Mouse (Mus musculus) liver, embryonic 14.5 days (tissue): Measurements from ENCODE around the gene Gm9903.
A peak's percentile ranks its signal among the peaks of the same experiment; 100 is the strongest.

ENCODE experiments used
- CTCF ChIP-seq: IDR thresholded peaks from 2 replicates; pipeline ENCODE4 v1.5.1; 2016; ENCODE audit warnings: antibody characterized with exemption, low read depth, control low read depth
- EP300 ChIP-seq: IDR thresholded peaks from 2 replicates; pipeline ENCODE4 v1.6.1; 2016; ENCODE audit warnings: antibody characterized with exemption, low read depth

DNA sequence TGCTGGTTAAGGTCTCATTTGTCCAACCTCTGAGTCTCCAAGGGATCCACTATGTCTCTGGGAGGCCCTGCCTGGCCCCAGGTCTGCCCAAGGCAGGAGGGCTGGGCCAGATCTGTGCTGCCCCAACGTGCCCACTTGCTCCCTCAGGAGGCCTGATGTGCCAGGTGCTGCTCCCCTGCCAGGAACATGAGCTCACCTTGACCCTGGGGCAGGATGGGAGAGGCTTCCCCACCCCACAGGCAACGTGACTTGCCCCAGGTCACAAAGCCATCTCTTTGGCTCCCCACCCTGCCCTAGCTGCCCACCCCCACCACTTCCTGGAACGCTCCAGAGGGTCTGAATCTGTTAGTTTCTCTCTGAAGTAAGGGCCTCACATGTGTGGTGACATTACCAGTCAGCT, 51.3 kb downstream of the Gm9903 start:
- TF ChIP-seq EP300 (no peak), CTCF (0 out of 2 replicates have a peak, but pooled peaks have one; percentile 5)
